Mouse (Mus musculus): ENCODE results near the gene Phtf2.

Phtf2 gene

DNA sequence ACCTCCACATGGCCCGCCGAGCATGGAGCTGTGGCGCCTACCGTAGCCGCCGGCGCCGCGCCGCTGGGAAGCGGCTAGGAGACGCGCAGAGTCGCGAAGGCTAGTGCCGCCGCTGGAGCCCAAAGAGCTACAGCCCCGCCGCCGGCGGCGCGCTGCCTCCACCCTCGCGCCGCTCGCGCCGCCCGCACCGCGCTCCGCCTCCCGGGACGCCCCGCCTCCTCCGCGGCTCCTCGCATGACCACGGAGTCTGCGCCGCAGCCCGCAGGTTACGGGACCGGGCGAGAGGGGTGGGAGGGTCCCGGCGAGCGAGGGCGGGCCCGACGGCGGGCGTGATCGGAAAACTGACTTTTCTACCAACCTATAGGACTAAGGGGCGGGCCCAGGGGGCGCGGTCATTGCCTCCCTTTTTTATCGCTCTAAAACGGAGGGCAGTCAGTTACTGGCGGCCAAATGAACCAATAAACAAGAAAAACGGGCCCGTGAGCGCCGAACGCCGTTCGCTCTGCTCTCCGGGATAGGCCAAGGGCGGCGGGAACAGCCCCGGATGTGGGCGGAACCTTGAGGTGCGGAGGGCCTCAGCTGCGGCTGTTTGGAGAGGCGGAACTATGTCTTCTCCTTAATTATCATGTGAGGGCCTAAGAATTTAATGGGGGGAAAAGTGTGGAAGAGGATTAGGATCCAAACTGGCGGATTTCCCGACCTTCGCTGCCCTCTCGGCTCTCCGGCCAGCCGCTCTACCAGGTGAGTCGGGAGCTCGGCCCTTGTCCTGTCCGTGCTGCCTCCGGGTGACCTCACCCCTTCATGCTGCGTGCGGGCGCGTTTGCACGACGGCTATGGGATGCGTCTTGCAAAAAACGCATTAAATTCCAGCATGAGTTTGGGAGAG lies at the start of gene Phtf2, which contains the start of gene Tmem60:
Phtf2 (minus strand) TSS at position 210 of the 886 bp plus-strand sequence.
Tmem60 (plus strand) TSS at position 277 of the 886 bp plus-strand sequence.
- peak; percentile 97 to 98 for DNase-seq (ENCODE audit: low spot score in 2 of 2)

DNA sequence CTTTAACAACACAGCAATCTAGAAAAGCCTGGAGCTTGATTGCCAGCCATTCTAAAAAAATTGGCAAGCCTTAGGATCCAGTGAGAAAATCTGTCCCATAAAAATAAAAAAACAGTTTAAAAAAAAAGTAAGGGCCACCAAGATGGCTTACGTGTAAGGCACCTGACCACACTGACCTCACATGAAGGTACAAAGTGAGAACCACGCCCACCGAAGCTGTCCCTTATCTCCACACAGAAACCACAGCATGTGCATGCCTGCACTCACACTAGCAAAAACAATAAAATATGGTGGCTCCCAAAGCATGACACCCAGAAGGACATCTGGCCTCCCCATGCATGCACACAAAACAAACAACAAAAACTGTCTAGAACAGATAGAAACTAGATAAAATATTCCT lies 49.4 kb upstream of the Phtf2 start:
- DNase-seq (ENCODE audit: low spot score in 2 of 2): no peak

DNA sequence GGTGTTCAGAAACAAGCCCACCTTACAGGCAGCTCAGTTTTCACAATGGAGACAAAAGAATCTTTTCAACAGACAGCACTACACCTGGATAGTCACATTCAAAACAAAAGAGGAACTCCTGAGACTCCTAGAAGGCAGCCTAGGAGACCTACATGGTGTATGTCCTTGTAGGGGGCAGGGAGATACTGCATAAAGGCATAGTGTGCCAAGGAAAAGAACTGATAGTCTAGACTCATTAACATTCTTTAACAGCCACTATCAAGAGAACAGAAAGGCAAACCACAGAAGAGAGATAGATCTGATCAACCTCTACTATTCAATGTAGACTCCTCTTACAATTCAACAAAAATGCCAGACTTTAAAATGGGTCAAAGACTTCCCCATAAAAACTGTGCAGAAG lies 48.5 kb upstream of the Phtf2 start:
- no peak for DNase-seq (ENCODE audit: low spot score in 2 of 2)

DNA sequence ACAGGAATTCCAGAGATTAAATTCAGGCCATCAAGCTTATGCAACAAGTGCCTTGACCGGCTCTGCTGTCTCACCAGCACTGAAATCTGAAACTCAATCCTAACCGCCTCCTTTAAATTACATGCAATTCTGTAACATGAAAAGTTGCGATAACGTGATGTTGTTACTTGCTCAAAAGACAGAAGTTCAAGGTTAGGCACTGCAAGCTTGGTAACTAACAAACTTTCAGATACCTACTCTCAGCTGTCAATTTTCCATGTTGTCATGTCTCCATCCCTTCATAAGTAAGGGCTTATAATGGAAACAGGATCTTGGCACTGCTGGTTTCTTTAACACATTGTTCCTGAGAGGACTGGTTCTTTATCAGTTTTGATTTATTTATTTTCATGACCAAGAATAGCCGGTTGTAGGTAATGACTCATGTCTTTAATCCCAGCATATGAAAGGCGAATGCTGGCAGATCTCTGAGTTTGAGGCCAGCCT lies 47.8 kb upstream of the Phtf2 start:
- no peak for DNase-seq (ENCODE audit: low spot score in 2 of 2)

DNA sequence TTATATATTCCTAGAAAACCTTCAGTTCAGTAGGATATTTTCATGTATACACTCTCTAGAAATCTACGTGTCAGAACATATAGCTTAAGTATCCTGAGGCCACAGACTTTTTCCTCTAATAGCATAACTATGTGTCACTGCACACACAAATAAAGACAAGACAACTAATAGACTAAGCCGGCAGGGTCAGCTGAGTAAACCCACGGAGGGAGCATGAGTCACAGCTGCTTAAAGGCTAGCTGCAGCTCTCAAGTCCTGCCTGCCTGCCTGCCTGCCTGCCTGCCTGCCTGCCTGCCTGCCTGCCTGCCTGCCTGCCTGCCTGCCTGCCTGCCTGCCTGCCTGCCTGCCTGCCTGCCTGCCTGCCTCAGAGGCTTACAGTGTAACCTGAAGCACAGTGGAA lies 43.5 kb upstream of the Phtf2 start:
- no peak for DNase-seq (ENCODE audit: low spot score in 2 of 2)

DNA sequence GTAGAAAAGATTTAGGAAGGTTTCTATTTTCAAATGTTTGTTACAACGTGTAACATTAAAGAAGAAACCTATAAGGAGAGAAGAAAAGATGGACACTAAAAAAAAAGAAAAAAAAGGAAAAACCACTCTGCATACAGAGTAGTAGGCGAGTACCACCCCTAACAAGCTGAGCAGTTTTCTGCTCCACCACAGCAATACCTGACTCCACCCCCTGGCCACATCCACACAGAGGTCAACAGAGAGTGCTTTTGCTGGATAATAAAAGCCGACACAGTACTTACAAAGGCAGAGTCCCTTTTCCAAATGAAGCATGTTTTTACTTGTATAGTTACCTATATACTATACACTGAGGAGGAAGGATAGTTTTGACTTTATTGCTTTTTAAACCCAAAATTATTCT lies 42.7 kb upstream of the Phtf2 start:
- DNase-seq (ENCODE audit: low spot score in 2 of 2): no peak

DNA sequence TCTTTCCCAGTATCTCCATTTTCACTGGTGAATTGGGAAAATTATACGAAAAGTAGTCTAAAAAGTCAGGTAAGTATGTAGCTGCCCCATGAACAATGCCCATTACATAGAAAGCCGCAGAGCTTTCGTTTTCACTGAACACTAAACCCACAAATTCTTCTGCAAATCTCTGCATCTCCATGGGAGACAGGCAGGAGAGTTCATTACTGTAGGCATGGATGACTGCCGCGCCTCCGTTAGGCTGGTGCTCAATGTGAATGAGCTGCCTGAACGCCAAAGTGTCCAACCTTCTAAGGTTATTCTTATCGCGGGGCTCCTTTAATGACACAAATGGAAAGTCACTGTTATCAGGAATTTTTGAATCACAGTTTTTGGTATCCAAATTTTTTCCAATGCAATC lies 37.6 kb upstream of the Phtf2 start:
- DNase-seq (ENCODE audit: low spot score in 2 of 2): no peak

DNA sequence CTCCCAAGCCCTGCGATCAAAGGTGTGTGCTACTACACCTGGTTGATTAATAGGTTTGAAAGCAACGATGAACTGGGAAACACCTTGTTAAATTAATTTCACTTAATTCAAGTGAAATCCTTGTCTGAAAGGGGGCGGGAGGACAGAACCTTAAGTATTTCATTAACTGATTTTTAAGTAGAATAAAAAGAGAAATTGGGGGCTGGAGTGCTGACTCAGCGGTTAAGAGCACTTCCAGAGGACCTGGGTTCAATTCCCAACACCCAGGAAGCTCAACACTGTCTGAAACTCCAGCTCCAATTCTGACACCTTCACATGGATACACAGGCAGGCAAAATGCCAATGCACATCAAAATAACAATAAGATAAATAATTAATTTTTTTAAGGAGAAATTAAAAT lies 37.0 kb upstream of the Phtf2 start:
- DNase-seq (ENCODE audit: low spot score in 2 of 2): no peak

DNA sequence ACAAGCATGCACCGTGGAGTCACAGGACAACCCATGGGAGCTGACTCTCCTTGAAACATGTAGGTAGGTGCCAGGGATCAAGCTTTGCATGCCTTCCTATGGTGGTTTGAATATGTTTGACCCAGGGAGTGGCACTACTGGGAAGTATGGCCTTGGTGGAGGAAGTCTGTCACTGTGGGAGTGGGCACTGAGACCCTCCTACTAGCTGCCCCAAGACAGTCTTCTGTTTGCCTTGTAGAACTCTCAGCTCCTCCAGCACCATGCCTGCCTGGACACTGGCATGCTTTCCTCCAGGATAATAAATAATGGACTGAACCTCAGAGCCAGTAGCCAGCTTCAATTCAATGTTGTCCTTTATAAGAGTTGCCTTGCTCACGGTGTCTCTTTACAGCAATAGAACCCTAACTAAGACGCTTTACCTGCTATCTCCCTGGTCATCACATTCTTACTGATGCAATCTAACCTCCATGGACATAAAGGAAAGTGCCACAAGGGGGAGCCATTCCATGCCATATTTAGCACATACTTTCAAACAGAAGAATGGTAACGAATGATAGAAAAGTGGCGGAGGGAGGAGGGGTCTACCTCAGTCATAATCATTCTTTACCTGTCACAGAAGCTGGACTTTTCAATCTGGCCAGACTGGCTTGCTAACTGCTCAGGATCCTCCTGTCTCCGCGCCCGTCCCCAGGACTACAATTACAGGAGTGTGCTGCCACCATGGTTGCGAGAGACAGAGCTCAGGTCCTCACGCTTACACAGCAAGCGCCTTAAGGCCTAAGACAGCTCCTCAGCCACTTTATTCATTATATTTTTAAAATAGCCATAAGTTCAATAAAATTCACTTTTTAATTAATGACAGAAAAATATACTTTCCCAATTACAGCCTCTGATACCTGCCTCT lies 31.7 kb upstream of the Phtf2 start:
- peak in 1 of 2 experiments; percentile 67 for DNase-seq (ENCODE audit: low spot score in 2 of 2)

DNA sequence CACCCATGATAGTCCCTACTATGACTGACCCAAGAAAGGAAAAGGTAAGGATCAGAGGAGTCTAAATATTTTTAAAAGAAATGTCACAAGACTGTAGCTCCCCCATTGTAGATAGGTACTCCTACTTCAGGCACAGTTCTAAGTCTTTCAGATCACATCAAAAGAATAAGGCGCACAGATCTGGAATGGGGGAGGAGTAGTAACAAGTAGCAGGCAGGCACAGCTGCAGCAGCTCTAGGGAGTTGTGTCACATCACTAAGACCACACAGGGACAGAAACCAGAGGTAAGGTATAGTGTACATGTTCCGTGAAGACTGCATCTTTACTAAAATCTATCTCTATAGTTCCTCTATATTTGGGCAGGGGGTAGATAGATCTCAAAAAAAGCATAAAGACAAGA lies 29.8 kb upstream of the Phtf2 start:
- no peak for DNase-seq (ENCODE audit: low spot score in 2 of 2)

DNA sequence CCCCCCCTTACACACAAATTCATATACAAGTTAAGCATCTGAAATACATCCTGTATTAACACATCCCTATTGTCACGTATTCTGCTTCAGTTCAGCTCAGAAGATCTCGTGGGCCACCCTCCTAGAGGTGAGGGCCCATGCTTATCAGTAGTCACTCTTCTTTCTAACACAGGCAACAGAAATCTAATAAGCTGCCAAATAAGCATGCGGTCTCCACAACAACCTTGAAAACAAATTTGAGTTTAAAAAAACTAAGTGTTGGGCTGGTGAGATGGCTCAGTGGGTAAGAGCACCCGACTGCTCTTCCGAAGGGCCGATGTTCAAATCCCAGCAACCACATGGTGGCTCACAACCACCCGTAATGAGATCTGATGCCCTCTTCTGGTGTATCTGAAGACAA lies 24.3 kb upstream of the Phtf2 start:
- DNase-seq (ENCODE audit: low spot score in 2 of 2): no peak

DNA sequence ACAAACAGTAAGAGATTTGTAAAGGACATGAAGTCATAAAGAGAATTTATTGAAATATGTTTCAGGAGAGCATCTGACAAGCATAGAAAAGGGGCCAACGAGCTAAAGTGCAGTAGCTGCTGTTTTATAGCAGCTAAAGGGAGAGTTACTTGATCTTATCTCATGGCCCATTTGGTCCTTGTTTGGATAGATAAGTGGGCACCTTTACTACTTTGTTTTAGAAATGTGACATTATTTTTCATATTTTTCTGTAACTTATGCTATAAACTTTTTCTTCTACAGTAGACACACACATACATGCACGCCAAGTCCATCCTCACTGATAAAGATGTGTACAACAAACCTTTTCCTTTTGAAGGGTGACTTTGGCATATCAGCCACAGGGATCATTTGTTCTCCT lies 23.5 kb upstream of the Phtf2 start:
- DNase-seq (ENCODE audit: low spot score in 2 of 2): no peak

DNA sequence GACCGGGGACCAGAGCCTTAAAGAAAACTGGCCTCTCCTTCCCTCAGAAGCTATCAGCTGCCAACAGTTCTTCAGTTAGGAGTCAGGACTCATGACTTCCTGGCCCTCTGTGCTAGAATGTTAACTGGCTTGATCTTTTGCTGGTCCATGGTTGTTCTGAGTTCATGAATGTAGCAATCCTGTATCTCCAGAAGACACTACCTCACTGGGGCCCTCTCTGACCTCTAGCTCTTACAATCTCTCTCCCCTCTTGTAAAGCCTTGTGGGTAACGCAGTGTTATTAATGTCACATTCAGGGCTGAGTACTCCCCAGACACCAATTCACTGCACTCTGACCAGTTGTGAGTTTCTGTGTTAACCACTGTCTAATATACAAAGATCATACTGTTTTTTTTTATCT lies 22.7 kb upstream of the Phtf2 start:
- DNase-seq (ENCODE audit: low spot score in 2 of 2): no peak

DNA sequence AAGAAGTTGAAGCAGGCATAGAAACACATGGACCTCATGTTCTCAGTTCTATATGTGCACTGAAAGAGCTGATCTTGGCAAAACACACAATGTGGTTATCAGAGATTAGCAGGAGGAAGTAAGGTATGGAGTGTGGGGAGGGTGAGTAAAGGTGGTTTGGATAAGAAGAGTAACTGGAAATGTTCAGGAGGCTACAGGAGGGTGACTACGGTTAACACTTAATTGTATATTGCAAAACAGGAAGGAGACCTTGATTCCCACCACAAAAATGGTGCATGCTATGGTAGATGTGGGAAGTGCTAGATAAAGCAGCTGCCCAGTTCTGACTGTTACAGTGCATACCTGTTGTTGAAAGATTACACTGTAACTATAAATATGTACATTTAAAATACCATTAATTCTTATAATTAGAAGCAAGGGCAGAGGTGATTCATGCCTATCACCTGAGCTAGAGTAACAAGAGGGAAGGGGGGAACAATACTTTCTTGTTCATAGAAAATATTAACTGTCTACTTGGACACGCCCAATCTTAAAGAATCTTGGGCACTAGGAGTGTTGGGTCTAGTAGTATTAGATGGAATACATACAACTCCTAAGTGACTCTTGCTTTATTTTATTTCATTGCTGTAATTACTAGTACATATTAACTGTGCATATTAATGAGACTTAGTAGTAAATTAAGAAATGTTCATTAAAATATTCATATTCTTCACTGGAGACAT lies 15.7 kb upstream of the Phtf2 start:
- no peak for DNase-seq (ENCODE audit: low spot score in 2 of 2)

DNA sequence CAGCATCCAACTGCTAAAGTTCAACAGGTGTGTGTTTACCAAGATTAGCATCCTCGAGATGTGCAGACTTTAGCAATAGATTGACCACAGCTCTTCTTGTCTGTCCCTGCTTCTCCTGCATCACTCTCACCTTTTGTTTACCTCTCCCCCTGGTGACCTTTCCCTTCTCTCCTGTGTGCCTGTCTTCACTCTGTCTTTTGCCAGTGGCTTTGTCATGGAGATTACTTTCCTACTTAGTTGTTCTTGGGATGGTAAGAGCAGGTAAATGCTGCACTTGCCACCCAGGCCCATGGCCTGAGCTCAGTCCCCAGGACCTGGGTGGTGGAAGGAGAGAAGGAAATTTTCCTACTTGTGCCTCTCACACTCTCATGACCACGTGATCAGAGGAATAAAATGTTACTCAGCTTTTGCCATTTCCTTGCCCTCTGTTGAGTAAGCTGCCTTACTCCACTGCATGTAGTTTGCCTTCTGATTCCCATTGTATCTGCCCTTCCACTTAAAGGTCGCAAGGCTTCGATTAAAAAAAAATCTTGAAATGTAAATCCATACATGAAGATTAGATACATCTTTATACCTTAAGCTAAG lies 2.2 kb upstream of the Phtf2 start:
- DNase-seq (ENCODE audit: low spot score in 2 of 2): no peak

DNA sequence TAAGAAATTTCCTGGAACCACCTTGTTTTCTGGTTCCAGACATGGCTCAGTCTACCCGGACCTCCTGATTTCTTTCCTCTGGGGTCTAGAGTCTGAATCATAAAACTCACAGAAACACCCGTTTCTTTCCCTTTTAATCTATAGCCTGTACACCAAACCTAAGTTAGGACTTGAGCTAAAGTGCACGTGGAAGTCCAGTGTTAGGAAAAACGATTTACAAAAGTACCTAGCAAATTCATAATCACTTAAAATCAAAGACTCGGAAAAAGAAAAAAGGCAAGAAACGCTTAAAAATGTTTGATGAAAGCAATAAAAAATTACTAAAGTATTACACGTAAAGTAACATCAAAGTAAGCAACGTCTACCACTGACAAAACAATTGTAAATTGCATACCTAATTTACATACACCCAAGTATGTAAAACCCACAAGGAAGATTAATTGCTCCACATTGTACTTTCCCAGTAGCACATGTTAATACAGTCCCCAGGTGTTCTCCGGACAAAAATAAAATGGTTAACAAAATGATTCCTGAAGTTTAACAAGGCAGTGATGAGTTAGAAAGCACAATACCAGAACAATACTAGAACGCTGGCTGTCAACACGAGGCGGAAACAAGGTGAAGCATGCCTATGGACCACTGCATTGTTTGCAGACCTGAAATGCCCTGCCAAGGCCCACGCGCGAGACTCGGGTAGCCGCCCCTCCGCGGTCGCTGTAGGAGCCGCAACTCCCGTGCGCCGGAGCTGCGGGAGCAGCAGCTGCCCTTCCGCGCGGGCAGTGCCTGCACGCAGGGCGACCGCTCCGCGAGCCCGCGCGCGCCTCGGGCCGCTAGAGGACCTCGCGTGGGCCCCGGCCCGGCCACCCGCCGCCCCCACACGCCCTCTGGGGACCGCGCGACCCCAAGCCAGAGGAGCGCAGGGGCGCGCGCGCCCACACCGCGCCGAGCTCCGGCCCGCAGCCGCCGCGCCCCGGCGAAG lies 838 bp downstream of the Phtf2 start:
- DNase-seq (ENCODE audit: low spot score in 2 of 2): peak; percentile 21 to 34

DNA sequence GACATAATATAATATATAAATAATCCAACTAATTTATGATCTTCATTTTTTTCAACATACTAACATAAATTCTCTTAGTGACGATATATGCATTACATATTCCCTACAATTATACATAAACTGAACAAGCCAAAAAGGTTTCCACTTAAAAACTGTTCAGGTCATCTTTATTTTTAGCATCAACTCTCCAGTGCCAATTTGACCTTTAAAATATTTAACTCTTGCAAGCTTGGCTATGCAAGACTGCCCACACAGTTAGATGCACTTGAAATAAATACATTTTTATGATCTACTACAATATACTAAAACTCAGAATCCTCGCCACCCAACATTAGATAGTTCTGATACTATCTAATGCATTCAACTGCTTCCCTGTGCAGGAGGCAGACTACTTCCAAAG lies 1.5 kb downstream of the Phtf2 start:
- no peak for DNase-seq (ENCODE audit: low spot score in 2 of 2)

DNA sequence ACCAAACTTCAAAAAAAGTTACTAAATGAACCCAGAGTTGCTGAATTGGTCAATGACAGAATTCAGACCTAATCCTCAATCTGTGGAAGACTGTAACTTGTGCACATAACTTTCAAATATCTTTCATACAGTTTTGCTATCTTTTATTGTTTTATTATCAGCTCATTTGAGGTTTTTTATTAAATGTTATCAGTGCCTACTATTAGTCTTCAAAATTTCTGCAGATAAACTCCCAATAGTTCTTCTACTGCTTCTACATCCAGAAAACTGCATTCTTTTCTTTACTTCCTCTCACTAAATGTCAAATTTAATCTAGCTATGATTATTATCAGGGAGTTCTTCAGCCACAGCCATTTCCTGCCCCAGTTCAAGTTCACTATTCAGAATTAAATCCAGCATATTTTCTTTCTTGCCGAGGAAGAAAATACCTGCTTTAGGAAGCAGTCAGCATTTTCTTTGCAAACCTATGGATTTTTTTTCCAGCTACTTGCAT lies 4.9 kb downstream of the Phtf2 start:
- DNase-seq (ENCODE audit: low spot score in 2 of 2): no peak

DNA sequence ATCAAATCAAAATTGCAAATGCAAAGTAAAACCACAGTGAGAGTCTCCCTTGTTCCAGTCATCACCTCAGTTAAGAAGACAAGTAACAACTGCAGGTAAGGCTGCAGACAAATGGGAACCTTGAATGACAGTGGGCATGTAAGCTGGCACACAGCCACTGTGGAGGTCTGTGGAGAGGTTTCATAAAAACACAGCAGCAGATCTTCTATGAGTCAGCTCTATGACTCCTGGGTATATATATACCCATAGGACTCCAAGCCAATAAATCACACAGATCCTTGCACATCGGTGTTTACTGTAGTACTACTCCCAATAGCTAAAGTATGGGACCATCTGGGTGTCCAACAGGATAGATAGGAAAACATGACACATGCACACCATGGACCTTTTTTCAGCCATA lies 8.8 kb downstream of the Phtf2 start:
- no peak for DNase-seq (ENCODE audit: low spot score in 2 of 2)

DNA sequence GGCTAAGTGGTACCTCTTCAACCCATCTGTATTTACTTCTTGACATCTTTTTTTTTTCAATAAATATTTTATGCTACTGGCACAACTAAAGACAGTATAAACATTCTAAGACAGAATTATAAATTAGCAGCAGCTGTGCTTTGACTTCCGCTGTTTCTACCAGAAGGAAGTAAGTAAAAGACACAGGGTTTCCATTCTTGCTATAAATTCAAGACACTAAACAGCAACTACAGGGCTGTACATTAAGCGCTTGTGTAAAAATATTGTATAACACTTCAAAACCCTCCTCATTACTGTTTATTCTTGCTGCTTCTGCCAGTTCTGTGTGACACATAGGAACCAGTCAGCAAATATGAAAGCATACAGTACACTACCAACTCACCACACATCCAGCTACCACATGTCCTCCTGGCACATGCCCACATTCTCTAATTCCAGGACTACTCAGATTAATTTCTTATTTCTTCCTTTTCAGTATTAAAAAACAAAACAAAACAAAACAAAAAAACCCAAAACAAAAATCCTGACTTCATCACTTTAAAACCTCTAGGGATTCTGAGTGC lies 16.6 kb downstream of the Phtf2 start:
- no peak for DNase-seq (ENCODE audit: low spot score in 2 of 2)
